Mouse (Mus musculus): ENCODE data around the gene Cdc37.
A peak's percentile ranks its signal among the peaks of the same experiment; 100 is the strongest.

The Cdc37 gene

GRCm38 (mm10) chr9:21167140-21168097, 17.6 kb upstream of the Cdc37 start:
- no peak for DNase-seq

- no peak for DNase-seq
These were observed 16.7 kb upstream of the Cdc37 start for GRCm38 (mm10) chr9:21166516-21166915.

GRCm38 (mm10) chr9:21165952-21166451, 16.2 kb upstream of the Cdc37 start:
- DNase-seq: no peak

GRCm38 (mm10) chr9:21165041-21165951, 15.5 kb upstream of the Cdc37 start, which contains the start of gene Pde4a:
Gene Pde4a (plus strand): TSS chr9:21165714.
- DNase-seq: no peak

- no peak for DNase-seq
These were observed 14.3 kb upstream of the Cdc37 start for GRCm38 (mm10) chr9:21164072-21164471.

GRCm38 (mm10) chr9:21163086-21164050, 13.6 kb upstream of the Cdc37 start:
- no peak for DNase-seq

GRCm38 (mm10) chr9:21161209-21161909, 11.6 kb upstream of the Cdc37 start:
- DNase-seq: peak; percentile 90 to 94

GRCm38 (mm10) chr9:21154787-21155186, 5.0 kb upstream of the Cdc37 start:
- no peak for DNase-seq

- DNase-seq: no peak
These were observed 4.1 kb upstream of the Cdc37 start for GRCm38 (mm10) chr9:21153833-21154232.

GRCm38 (mm10) chr9:21153331-21153730, 3.5 kb upstream of the Cdc37 start:
- DNase-seq: no peak

GRCm38 (mm10) chr9:21152715-21153114, 2.9 kb upstream of the Cdc37 start:
- DNase-seq: no peak

GRCm38 (mm10) chr9:21149077-21149653, 617 bp downstream of the Cdc37 start:
- DNase-seq: no peak

- no peak for DNase-seq
These were observed 1.4 kb downstream of the Cdc37 start for GRCm38 (mm10) chr9:21148427-21148826.

GRCm38 (mm10) chr9:21146722-21147121, 3.1 kb downstream of the Cdc37 start:
- DNase-seq: no peak

- DNase-seq: no peak
These were observed 4.4 kb downstream of the Cdc37 start for GRCm38 (mm10) chr9:21145431-21145830.

- DNase-seq: no peak
These were observed 5.4 kb downstream of the Cdc37 start for GRCm38 (mm10) chr9:21144361-21144760.

- no peak for DNase-seq
These were observed 7.9 kb downstream of the Cdc37 start for GRCm38 (mm10) chr9:21141922-21142321.

- no peak for DNase-seq
These were observed 11.4 kb downstream of the Cdc37 start for GRCm38 (mm10) chr9:21138386-21138785.

- DNase-seq: peak; percentile 62 to 65
These were observed 12.6 kb downstream of the Cdc37 start for GRCm38 (mm10) chr9:21137229-21137628.

- DNase-seq: no peak
These were observed 13.4 kb downstream of the Cdc37 start for GRCm38 (mm10) chr9:21136401-21136800.

GRCm38 (mm10) chr9:21135941-21136381, 13.8 kb downstream of the Cdc37 start:
- no peak for DNase-seq
